Mouse (Mus musculus) hindbrain, embryonic 16.5 days (tissue): ENCODE data around the gene Olfr1344. TPM values are rescaled to one million over a fixed set of nuclear protein-coding genes. Genes with fewer than 3 reads are reported as not detected.
"Not testable (repeated sequence)": the region's sequence is repeated elsewhere in the genome, so short reads cannot be mapped to it uniquely, and the experiment has no call there.

Experiments used
- ATAC-seq: fragments of 200-750 bp; cut with Nextera tagmentation; 2 replicates; pipeline ENCODE4 v1.8.0; 2017; ENCODE audit warnings: moderate TSS enrichment, moderate library complexity
- H3K27ac ChIP-seq: fragments of 300-500 bp; sonication (generic); 2 replicates; pipeline ENCODE4 v1.5.1; 2014; ENCODE audit warnings: low read depth, mild to moderate bottlenecking, control low read depth, low read length, moderate library complexity
- H3K27me3 ChIP-seq: fragments of 300-500 bp; sonication (generic); replicated peaks from 2 replicates; pipeline ENCODE4 v1.6.1; 2014; ENCODE audit warnings: low read length; ENCODE audit not compliant: control insufficient read depth, insufficient read depth
- H3K36me3 ChIP-seq: fragments of 300-500 bp; sonication (generic); 2 replicates; pipeline ENCODE4 v1.6.1; 2014; ENCODE audit warnings: mild to moderate bottlenecking, low read length, moderate library complexity, mixed read lengths; ENCODE audit not compliant: control insufficient read depth, insufficient read depth
- H3K4me1 ChIP-seq: fragments of 300-500 bp; sonication (generic); 2 replicates; pipeline ENCODE4 v1.6.1; 2014; ENCODE audit warnings: low read depth, low read length; ENCODE audit not compliant: control insufficient read depth, insufficient read depth
- H3K4me2 ChIP-seq: fragments of 300-500 bp; sonication (generic); 2 replicates; pipeline ENCODE4 v1.6.1; 2014; ENCODE audit warnings: mild to moderate bottlenecking, low read length, control low read depth, moderate library complexity
- H3K4me3 ChIP-seq: fragments of 300-500 bp; sonication (generic); 2 replicates; pipeline ENCODE4 v1.5.1; 2014; ENCODE audit warnings: mild to moderate bottlenecking, low read length, control low read depth, moderate library complexity
- H3K9ac ChIP-seq: fragments of 300-500 bp; sonication (generic); 2 replicates; pipeline ENCODE4 v1.6.1; 2014; ENCODE audit warnings: low read depth, mild to moderate bottlenecking, control low read depth, low read length, moderate library complexity
- H3K9me3 ChIP-seq: fragments of 300-500 bp; sonication (generic); 2 replicates; pipeline ENCODE4 v1.6.1; 2014; ENCODE audit warnings: mild to moderate bottlenecking, low read length, moderate library complexity; ENCODE audit not compliant: control insufficient read depth
- WGBS: fragments of 180-500 bp; shearing (Covaris S2); extraction: QIAGEN DNeasy Blood & Tissue Kit; methylation state at CpG from one replicate; pipeline ENCODE4 v1.1.7; 2014; 5-methylcytosine and 5-hydroxymethylcytosine counted together
- polyA plus RNA-seq: library from polyadenylated mRNA; unstranded; fragments of >200 nt; fragmentation: Nextera tagmentation; extraction: Ambion mirVana; gene quantifications from 2 replicates; pipeline ENCODE4 v1.2.1, GENCODE M21; 2015

Olfr1344 gene
- polyA plus RNA-seq, 1 experiment from 2014 or later = 0.31 TPM

DNA sequence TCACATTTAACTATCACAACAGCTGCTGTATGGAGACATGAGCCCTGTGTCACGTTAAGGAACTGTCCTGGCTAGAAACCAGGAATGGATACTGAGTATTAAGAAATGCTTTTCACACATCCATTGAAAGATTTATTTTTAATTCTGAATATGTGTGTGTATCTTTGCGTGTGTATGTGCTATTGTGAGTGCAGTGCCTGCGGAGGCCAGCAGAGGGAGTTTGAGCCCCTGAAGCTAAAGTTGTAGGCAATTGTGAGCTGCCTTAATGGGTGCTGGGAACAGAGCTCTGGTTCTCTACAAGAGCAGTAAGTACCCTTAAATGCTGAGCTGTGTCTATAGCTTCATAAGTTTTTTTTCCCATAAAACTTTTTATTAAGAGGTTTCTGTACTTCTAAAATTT lies 9.1 kb upstream of the Olfr1344 start:
- no peak overlapping the region for H3K27ac ChIP-seq

DNA sequence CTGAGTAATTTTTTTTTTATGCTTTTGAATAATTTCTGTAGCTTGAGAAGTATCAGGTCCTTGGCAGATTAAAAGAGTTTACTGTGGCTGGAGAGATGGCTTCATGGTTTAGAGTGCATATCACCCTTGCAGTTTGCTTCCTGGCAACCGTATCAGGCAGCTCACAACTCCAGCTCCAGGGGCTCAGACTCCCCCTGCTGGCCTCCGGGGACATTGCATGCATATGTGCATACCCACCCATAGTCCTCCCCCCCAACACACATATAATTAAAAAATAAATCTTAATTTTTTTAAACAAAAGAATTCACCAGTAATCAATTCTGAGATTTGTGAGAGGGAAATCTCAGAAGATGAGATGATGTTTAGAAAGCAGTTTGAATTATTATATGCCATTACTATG lies 8.1 kb upstream of the Olfr1344 start:
- peaks cover 2% of the 10 kb centered on the region for H3K9me3 ChIP-seq
- 45% methylated on average over 2 of the region's 2 CpGs for WGBS
- no peaks in the 10 kb centered on the region for H3K27me3 ChIP-seq
- no peak overlapping the region for H3K4me2 ChIP-seq
- no peak overlapping the region for H3K9ac ChIP-seq
- H3K27ac ChIP-seq = no peak overlapping the region
- ATAC-seq = no peak
- no peak overlapping the region for H3K4me3 ChIP-seq
- H3K36me3 ChIP-seq = peaks cover 11% of the 10 kb centered on the region; the same call in 1 of the 2 replicates
- H3K4me1 ChIP-seq = peaks cover 6% of the 10 kb centered on the region

More for the DNA sequence above, 9.1 kb upstream of the Olfr1344 start:
- WGBS = 85% methylated on average over 3 of the region's 3 CpGs
- Histone ChIP-seq H3K36me3 (peaks cover 11% of the 10 kb centered on the region; the same call in 1 of the 2 replicates), H3K4me1 (no peaks in the 10 kb centered on the region), H3K27me3 (no peaks in the 10 kb centered on the region), H3K9me3 (peaks cover 2% of the 10 kb centered on the region), H3K9ac (no peak overlapping the region), H3K4me3 (no peak overlapping the region), H3K4me2 (no peak overlapping the region)
- no peak for ATAC-seq

DNA sequence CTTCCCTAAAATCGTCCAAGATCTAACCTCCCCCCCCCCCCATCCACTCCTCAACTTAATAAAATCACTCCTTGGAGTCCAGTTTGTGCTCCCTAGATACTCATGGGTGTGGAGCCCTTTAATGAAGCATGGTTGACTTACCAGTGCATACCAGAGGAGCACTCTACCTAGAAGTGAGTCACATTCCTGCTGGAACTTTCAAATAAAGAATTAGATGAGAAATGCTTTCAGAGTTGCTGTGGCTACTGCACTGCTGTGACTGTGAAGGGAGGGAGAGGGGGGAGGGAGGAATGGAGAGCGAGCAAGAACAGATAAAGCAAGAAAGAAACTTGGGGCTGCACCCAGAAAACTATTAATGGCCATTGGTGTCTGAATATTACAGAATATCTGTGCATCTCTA lies 2.7 kb downstream of the Olfr1344 start:
- 42% methylated on average over 2 of the region's 2 CpGs for WGBS
- no peaks in the 10 kb centered on the region for H3K27me3 ChIP-seq
- no peaks in the 10 kb centered on the region for H3K36me3 ChIP-seq
- no peaks in the 10 kb centered on the region for H3K4me1 ChIP-seq
- no peak overlapping the region for H3K4me2 ChIP-seq
- no peak overlapping the region for H3K4me3 ChIP-seq
- H3K9me3 ChIP-seq = no peaks in the 10 kb centered on the region
- no peak overlapping the region for H3K9ac ChIP-seq
- no peak overlapping the region for H3K27ac ChIP-seq
- no peak for ATAC-seq

DNA sequence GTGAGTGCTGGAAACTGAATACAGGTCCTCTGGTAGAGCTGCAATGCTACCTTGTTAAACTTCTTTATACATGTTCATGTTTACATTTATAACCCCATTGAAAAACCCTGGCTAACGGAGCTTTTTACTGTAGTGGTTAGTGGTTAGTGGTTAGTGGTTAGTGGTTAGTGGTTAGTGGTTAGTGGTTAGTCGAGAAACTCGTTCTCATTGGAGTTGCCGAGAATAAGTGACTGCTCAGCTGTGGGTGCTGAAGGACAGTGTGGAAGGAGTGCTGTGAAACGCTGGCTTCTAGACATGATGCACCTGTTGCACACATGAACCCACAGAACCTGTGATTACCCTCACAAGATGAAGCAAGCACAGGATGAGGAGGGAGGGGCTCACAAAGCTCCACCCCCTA lies 9.3 kb downstream of the Olfr1344 start:
- WGBS = 91% methylated on average over 5 of the region's 5 CpGs
- H3K9ac ChIP-seq = no peak overlapping the region
- H3K4me2 ChIP-seq = no peak overlapping the region
- no peak overlapping the region for H3K4me3 ChIP-seq
- no peaks in the 10 kb centered on the region for H3K4me1 ChIP-seq
- no peak overlapping the region for H3K27ac ChIP-seq
- ATAC-seq = no peak
- H3K36me3 ChIP-seq = no peaks in the 10 kb centered on the region
- no peaks in the 10 kb centered on the region for H3K27me3 ChIP-seq
- H3K9me3 ChIP-seq = no peaks in the 10 kb centered on the region

DNA sequence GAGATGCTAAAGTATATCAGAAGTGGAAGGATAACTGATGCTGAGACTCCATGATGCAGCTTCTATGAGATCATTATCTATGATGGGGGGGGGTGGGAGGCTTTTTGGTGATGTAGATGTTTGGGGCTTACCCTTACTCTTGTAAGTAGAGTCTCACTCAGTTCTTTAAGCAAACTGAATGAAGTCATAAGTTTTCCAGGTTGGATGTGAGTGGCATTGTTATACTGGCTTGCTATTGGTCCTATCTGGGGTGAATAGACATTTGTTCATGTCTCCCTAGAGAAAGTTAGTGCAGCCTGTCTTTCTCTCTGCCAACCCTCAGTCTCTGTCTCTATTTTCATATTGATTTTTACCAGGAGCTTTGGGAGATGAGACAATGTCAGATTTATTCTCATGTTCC lies 17.4 kb downstream of the Olfr1344 start, which contains the start of gene Olfr1336:
Olfr1336 (plus strand) TSS at position 301 of the 400 bp plus-strand sequence.
- no peak within 1 kb of the TSS for H3K27ac ChIP-seq
- H3K36me3 ChIP-seq = no peaks in the 10 kb centered on the region
- H3K27me3 ChIP-seq = no peaks in the 10 kb centered on the region
- H3K9ac ChIP-seq = no peak within 1 kb of the TSS
- H3K9me3 ChIP-seq = no peaks in the 10 kb centered on the region
- no peak within 1 kb of the TSS for H3K4me3 ChIP-seq
- no peak within 1 kb of the TSS for H3K4me2 ChIP-seq
- no peak for ATAC-seq
- H3K4me1 ChIP-seq = no peaks in the 10 kb centered on the region

DNA sequence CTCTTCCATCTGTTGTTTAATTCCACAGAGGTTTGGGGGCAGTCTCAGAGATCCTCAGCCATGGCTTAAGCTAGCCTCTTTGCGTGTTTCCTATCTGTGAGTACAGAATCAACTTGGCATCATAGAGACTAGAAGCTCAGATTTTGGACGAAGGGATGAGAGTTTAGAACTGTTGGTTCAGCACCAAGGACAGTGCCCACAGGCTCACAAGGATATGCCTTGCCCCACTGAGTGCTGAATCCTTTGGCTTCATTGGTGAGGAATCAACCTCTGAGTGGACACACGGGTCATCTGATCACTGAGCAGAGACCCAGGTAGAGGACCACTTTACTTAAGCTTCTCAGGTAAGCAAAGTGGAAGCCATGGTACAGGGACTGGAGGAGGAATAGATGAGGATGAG lies 17.9 kb downstream of the Olfr1344 start:
- ATAC-seq = no peak
- H3K27me3 ChIP-seq = no peaks in the 10 kb centered on the region
- 36% methylated on average over 3 of the region's 3 CpGs for WGBS
- H3K4me3 ChIP-seq = no peak overlapping the region
- no peaks in the 10 kb centered on the region for H3K4me1 ChIP-seq
- H3K9me3 ChIP-seq = no peaks in the 10 kb centered on the region
- H3K4me2 ChIP-seq = no peak overlapping the region
- H3K36me3 ChIP-seq = no peaks in the 10 kb centered on the region
- no peak overlapping the region for H3K27ac ChIP-seq
- no peak overlapping the region for H3K9ac ChIP-seq

DNA sequence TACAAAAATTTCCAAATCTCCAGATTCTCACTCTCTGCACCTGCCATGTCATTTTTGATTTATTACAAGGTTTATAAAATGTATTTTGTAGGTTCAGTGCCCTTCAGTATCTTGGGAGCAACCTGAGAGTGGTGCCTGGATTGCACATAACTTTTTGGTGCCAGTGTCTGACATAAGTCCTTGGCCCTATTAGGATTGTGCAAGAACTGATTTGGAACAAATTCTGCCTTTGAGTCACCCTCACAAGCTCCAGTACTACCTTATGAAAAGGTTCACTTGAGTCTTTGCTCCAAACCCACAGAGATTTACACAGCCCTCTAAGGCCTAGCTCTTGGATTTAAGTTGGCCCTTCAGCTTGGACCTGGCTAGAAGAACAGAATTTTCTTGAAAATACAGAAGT lies 28.5 kb downstream of the Olfr1344 start, which contains the start of gene Olfr1346:
Olfr1346 (plus strand) TSS at position 151 of the 400 bp plus-strand sequence.
- Histone ChIP-seq H3K9me3 (no peaks in the 10 kb centered on the region), H3K27me3 (no peaks in the 10 kb centered on the region), H3K4me3 (no peak within 1 kb of the TSS), H3K36me3 (no peaks in the 10 kb centered on the region), H3K9ac (no peak within 1 kb of the TSS), H3K4me2 (no peak within 1 kb of the TSS), H3K27ac (no peak within 1 kb of the TSS), H3K4me1 (no peaks in the 10 kb centered on the region)
- no peak for ATAC-seq

DNA sequence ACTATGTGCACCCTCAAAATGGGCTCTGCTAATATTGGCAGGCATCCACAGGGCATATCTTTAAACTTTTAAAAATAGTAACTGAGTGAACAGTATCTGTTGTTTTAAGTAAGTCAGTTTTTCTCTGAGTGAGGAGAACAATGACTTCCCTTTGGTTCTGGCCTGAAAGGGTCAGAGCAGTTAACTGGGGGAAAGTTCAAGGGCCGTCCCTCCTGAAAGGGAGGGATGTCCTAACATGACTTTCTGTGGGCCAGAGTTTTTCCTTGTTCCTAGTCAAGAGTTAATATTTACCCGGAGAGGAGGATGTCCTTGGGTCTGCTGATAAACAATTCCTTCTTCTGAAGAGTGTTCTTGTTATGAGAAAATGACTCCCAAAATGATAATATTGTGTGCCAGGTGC lies 39.1 kb downstream of the Olfr1344 start:
- not testable (repeated sequence) for H3K36me3 ChIP-seq, ATAC-seq, H3K4me2 ChIP-seq, H3K9me3 ChIP-seq, H3K27ac ChIP-seq, H3K4me3 ChIP-seq, H3K27me3 ChIP-seq, H3K4me1 ChIP-seq, H3K9ac ChIP-seq
- WGBS = 79% methylated on average over 2 of the region's 2 CpGs

DNA sequence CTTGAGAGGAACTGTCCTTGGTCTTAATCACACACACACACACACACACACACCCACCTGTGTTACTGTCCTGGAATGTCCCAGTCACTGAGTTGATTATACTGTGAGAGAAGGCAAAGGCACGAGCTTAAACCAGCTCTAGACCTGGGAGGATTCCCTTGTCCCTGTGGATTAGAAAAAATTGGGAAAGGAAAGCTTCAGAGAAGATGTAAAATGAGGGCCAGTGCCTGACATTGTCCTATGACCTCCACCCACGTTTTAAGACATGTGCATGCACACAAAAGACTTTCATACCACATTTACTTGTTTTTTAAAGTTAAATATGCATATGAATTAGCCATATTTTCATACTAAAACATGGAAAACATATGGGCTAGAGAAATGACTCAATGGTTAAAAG lies 48.4 kb downstream of the Olfr1344 start, which contains the start of gene Olfr5:
Olfr5 (minus strand) TSS at position 101 of the 400 bp plus-strand sequence.
- 31% methylated on average over 2 of the region's 2 CpGs for WGBS
- H3K4me3 ChIP-seq = no peak within 1 kb of the TSS
- no peaks in the 10 kb centered on the region for H3K4me1 ChIP-seq
- H3K27ac ChIP-seq = no peak within 1 kb of the TSS
- no peak within 1 kb of the TSS for H3K9ac ChIP-seq
- H3K4me2 ChIP-seq = no peak within 1 kb of the TSS
- no peaks in the 10 kb centered on the region for H3K36me3 ChIP-seq
- no peak for ATAC-seq
- H3K27me3 ChIP-seq = no peaks in the 10 kb centered on the region
- H3K9me3 ChIP-seq = no peaks in the 10 kb centered on the region; the same call in 1 of the 2 replicates
